In the genomic region with DNA sequence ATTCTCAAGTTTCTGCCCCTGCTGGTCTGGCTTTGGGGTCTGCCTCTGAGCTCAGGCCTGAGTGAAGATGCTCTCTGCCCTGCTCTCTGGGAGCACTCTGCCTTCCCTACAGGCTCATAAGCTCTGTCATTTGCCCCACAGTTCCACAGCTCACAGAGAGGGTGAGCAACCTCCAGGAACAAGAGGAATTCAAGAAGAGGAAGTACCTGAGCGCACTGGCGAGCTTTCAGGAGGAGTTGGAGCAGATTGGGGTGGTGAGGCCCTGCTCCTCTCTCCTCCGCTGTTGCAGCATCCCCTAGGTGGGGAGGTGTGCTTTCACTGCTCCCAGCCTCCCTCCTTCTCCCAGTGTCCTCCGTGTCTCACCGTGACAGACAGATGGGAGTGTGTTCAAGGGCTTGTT, we compare ENCODE assay signal across 22 mouse cellular contexts. TPM values are rescaled to one million over a fixed set of nuclear protein-coding genes. Genes with fewer than 3 reads are reported as not detected.
DNase-seq lines count a peak whose midpoint lies in the region; ATAC-seq lines count a peak whose summit lies in the region.
"Had no signal": no experiment of that assay in that cellular context is flagged by ENCODE, and none has a peak within 500 bp of the region (broad histone marks: within the 10 kb centered on the region; RNA-seq: fewer than 3 reads in every experiment).

No protein-coding gene starts in this region.

- no peak for DNase-seq in layer of hippocampus, adult 9-11 months
- no peak for DNase-seq in thymus, adult 18-20 months
- no peak for DNase-seq in embryo, embryonic 9.5 days (ENCODE audit: extremely low spot score)
- DNase-seq: adrenal gland, postnatal 14 days; cerebellum, adult 11 months; cerebellum, adult 2 months; cerebellum, adult 9-11 months; cerebellum, postnatal 25 days; embryo, embryonic 11 days; gastrocnemius, adult 2 months; gastrocnemius, postnatal 14 days; heart, adult 18-20 months; heart, postnatal 14 days; heart, postnatal 4 days had no signal

- ATAC-seq in common myeloid progenitor, adult 5-6 weeks (replicated peaks; ENCODE audit: low read depth, poor library complexity, severe bottlenecking): peak; percentile 42; the same call in 1 of the 2 replicates
- peak; percentile 52 for ATAC-seq in megakaryocyte, adult 5-6 weeks (ENCODE audit: poor library complexity, severe bottlenecking)
- ATAC-seq in monocyte, adult 5-6 weeks (replicated peaks; ENCODE audit: insufficient number of reproducible peaks, low FRiP score, low TSS enrichment, poor library complexity, severe bottlenecking): peak; percentile 34; the same call in 1 of the 2 replicates
- ATAC-seq: forebrain, embryonic 13.5 days; forebrain, embryonic 16.5 days; Patski had no signal

RNA-seq across cellular contexts. Expression of a gene that starts 8.3 kb away (rescaled TPM):
- total RNA-seq in common myeloid progenitor, adult 5-6 weeks (2017): 0.05 and 0.87 TPM in 2 replicates
- 3.0 and 3.4 TPM in 2 replicates for total RNA-seq in megakaryocyte, adult 5-6 weeks (2015)
- total RNA-seq in megakaryocyte, adult 5-6 weeks (2017): 0.62 and 2.1 TPM in 2 replicates
- 0.10 to 0.21 TPM in 2 of 3 replicates, not detected in the other for total RNA-seq in monocyte, adult 5-6 weeks (2017)
- total RNA-seq: ES-E14; gastrocnemius, adult 2 months; gastrocnemius, postnatal 4 days had no signal

RNA-seq across cellular contexts. Expression of a gene that starts 49.9 kb away (rescaled TPM):
- total RNA-seq in common myeloid progenitor, adult 5-6 weeks (2017): not detected in 2 replicates
- total RNA-seq in megakaryocyte, adult 5-6 weeks (2015): 0.11 and 0.22 TPM in 2 replicates
- 0.07 and 0.33 TPM in 2 replicates for total RNA-seq in megakaryocyte, adult 5-6 weeks (2017)
- 0.39 to 0.75 TPM (median 0.57 TPM) in 3 replicates for total RNA-seq in monocyte, adult 5-6 weeks (2017)
- total RNA-seq: gastrocnemius, adult 2 months; gastrocnemius, postnatal 14 days; heart, adult 18-20 months; heart, postnatal 14 days had no signal
